Mouse (Mus musculus) cortical plate, adult 2 months (tissue): ENCODE data around the gene Dpagt1.

ENCODE experiments used
- CTCF ChIP-seq: fragments of 200-500 bp; IDR thresholded peaks from 2 replicates; pipeline ENCODE4 v1.5.1; 2011; ENCODE audit warnings: mild to moderate bottlenecking, control low read depth, low read length; ENCODE audit not compliant: insufficient read depth; ENCODE audit errors: extremely low read depth
- POLR2A ChIP-seq: fragments of 200-500 bp; IDR thresholded peaks from 2 replicates; pipeline ENCODE4 v1.6.1; 2011; ENCODE audit warnings: mild to moderate bottlenecking, low read length, control low read depth; ENCODE audit not compliant: insufficient read depth; ENCODE audit errors: extremely low read depth

DNA sequence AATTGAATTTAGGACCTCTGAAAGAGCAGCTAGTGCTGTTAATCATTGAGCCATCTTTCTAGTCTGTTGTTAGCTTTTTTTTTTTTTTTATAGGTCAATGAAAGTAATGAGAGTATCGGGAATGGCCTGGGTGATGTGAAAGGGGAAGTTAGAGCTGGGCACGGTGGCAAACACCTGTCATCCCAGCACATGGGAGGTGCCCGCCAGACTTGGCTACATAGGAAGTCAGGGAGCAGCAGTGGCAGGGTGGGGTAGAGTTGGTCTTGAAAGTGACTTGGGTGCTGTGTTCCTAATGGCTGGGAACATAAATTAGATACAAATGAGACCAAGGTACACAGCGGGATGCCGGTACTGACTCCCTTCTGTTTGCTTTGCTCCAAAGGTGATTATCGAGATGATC lies 4.9 kb downstream of the Dpagt1 start:
- TF ChIP-seq CTCF (no peak), POLR2A (no peak)
